Mouse (Mus musculus) hindbrain, embryonic 14.5 days (tissue): ENCODE data around the gene Mapk6. TPM values are rescaled to one million over a fixed set of nuclear protein-coding genes. Genes with fewer than 3 reads are reported as not detected.
"Not testable (repeated sequence)": the region's sequence is repeated elsewhere in the genome, so short reads cannot be mapped to it uniquely, and the experiment has no call there.

ENCODE experiments used
- ATAC-seq: fragments of 200-750 bp; cut with Nextera tagmentation; 2 replicates; pipeline ENCODE4 v1.8.0; 2017; ENCODE audit warnings: moderate number of reproducible peaks, mild to moderate bottlenecking, moderate TSS enrichment, moderate library complexity; ENCODE audit not compliant: low FRiP score
- DNase-seq: peaks from one replicate; pipeline ENCODE4 v3.0.0-alpha.2; 2015; ENCODE audit warnings: low spot score
- H3K27ac ChIP-seq: fragments of 300-500 bp; sonication (generic); 2 replicates; pipeline ENCODE4 v1.5.1; 2014; ENCODE audit warnings: mild to moderate bottlenecking, moderate library complexity
- H3K27me3 ChIP-seq: fragments of 300-500 bp; sonication (generic); 2 replicates; pipeline ENCODE4 v1.6.1; 2014; ENCODE audit warnings: mild to moderate bottlenecking, low read length, mixed read lengths; ENCODE audit not compliant: control insufficient read depth, insufficient read depth
- H3K36me3 ChIP-seq: fragments of 300-500 bp; sonication (generic); replicated peaks from 2 replicates; pipeline ENCODE4 v1.6.1; 2014; ENCODE audit not compliant: control insufficient read depth, insufficient read depth
- H3K4me1 ChIP-seq: fragments of 300-500 bp; sonication (generic); replicated peaks from 2 replicates; pipeline ENCODE4 v1.6.1; 2014; ENCODE audit warnings: antibody characterized with exemption, low read length, mixed read lengths; ENCODE audit not compliant: control insufficient read depth, insufficient read depth
- H3K4me2 ChIP-seq: fragments of 300-500 bp; sonication (generic); replicated peaks from 2 replicates; pipeline ENCODE4 v1.6.1; 2014; ENCODE audit warnings: mild to moderate bottlenecking, moderate library complexity
- H3K4me3 ChIP-seq: fragments of 300-500 bp; sonication (generic); replicated peaks from 2 replicates; pipeline ENCODE4 v1.5.1; 2014; ENCODE audit warnings: mild to moderate bottlenecking, low read length
- H3K9ac ChIP-seq: fragments of 300-500 bp; sonication (generic); 2 replicates; pipeline ENCODE4 v1.6.1; 2014
- H3K9me3 ChIP-seq: fragments of 300-500 bp; sonication (generic); 2 replicates; pipeline ENCODE4 v1.6.1; 2016; ENCODE audit warnings: low read length; ENCODE audit not compliant: control insufficient read depth
- WGBS: fragments of 180-500 bp; shearing (Covaris S2); extraction: QIAGEN DNeasy Blood & Tissue Kit; methylation state at CpG from one replicate; pipeline ENCODE4 v1.1.7; 2014; 5-methylcytosine and 5-hydroxymethylcytosine counted together
- polyA plus RNA-seq: library from polyadenylated mRNA; unstranded; fragments of >200 nt; fragmentation: Nextera tagmentation; extraction: Ambion mirVana; gene quantifications from 2 replicates; pipeline ENCODE4 v1.2.1, GENCODE M21; 2014

Gene Mapk6
- polyA plus RNA-seq, 1 experiment from 2014 or later: 185 TPM

- Histone ChIP-seq H3K27ac (no peak overlapping the region), H3K4me1 (no peaks in the 10 kb centered on the region), H3K36me3 (no peaks in the 10 kb centered on the region), H3K4me2 (no peak overlapping the region), H3K9ac (no peak overlapping the region), H3K9me3 (peaks cover 10% of the 10 kb centered on the region), H3K27me3 (no peaks in the 10 kb centered on the region), H3K4me3 (no peak overlapping the region)
- ATAC-seq (no peak), DNase-seq (no peak)
- WGBS: 79% methylated on average over 5 of the region's 5 CpGs
Measured at GRCm38 (mm10) chr9:75366191-75366590, 43.6 kb downstream of the Mapk6 start.

- Histone ChIP-seq H3K4me2 (no peak overlapping the region), H3K27ac (no peak overlapping the region), H3K4me3 (no peak overlapping the region), H3K9ac (no peak overlapping the region), H3K36me3 (no peaks in the 10 kb centered on the region), H3K4me1 (no peaks in the 10 kb centered on the region), H3K27me3 (no peaks in the 10 kb centered on the region), H3K9me3 (peaks cover 4% of the 10 kb centered on the region; the same call in 1 of the 2 replicates)
- no peak for ATAC-seq
- DNase-seq: no peak
- 61% methylated on average over 4 of the region's 4 CpGs for WGBS
Measured at GRCm38 (mm10) chr9:75365195-75365594, 44.6 kb downstream of the Mapk6 start.

- DNase-seq, H3K36me3 ChIP-seq, H3K27ac ChIP-seq, H3K4me2 ChIP-seq, H3K4me1 ChIP-seq, H3K9me3 ChIP-seq, H3K4me3 ChIP-seq, ATAC-seq, H3K9ac ChIP-seq, H3K27me3 ChIP-seq: not testable (repeated sequence)
- 75% methylated on average over 7 of the region's 7 CpGs for WGBS
Measured at GRCm38 (mm10) chr9:75363702-75364101, 46.1 kb downstream of the Mapk6 start.

GRCm38 (mm10) chr9:75363001-75363400 lies 46.8 kb downstream of the Mapk6 start:
- DNase-seq (no peak), ATAC-seq (no peak)
- no peak overlapping the region for H3K4me3 ChIP-seq
- no peak overlapping the region for H3K4me2 ChIP-seq
- no peaks in the 10 kb centered on the region for H3K4me1 ChIP-seq
- no peak overlapping the region for H3K9ac ChIP-seq
- WGBS: 86% methylated on average over 5 of the region's 5 CpGs
- H3K9me3 ChIP-seq: no peaks in the 10 kb centered on the region
- no peak overlapping the region for H3K27ac ChIP-seq
- no peaks in the 10 kb centered on the region for H3K27me3 ChIP-seq
- H3K36me3 ChIP-seq: no peaks in the 10 kb centered on the region

GRCm38 (mm10) chr9:75362201-75362600 lies 47.6 kb downstream of the Mapk6 start:
- Histone ChIP-seq H3K4me3 (no peak overlapping the region), H3K9me3 (no peaks in the 10 kb centered on the region), H3K27ac (no peak overlapping the region), H3K9ac (no peak overlapping the region), H3K36me3 (no peaks in the 10 kb centered on the region), H3K4me1 (no peaks in the 10 kb centered on the region), H3K27me3 (no peaks in the 10 kb centered on the region), H3K4me2 (no peak overlapping the region)
- ATAC-seq (no peak), DNase-seq (no peak)
- 86% methylated on average over 4 of the region's 4 CpGs for WGBS

- 44% methylated on average over 5 of the region's 5 CpGs for WGBS
- H3K27me3 ChIP-seq: no peaks in the 10 kb centered on the region
- H3K27ac ChIP-seq: no peak overlapping the region
- no peak overlapping the region for H3K9ac ChIP-seq
- DNase-seq: peak; percentile 72
- H3K9me3 ChIP-seq: no peaks in the 10 kb centered on the region
- no peak overlapping the region for H3K4me3 ChIP-seq
- no peaks in the 10 kb centered on the region for H3K4me1 ChIP-seq
- ATAC-seq: 0 out of 2 replicates have a peak, but pooled peaks have one; percentile 55
- no peaks in the 10 kb centered on the region for H3K36me3 ChIP-seq
- H3K4me2 ChIP-seq: no peak overlapping the region
Measured at GRCm38 (mm10) chr9:75361699-75362098, 48.1 kb downstream of the Mapk6 start.

- Histone ChIP-seq H3K4me1 (no peaks in the 10 kb centered on the region), H3K4me2 (no peak overlapping the region), H3K36me3 (no peaks in the 10 kb centered on the region), H3K4me3 (no peak overlapping the region), H3K27me3 (no peaks in the 10 kb centered on the region), H3K27ac (no peak overlapping the region), H3K9me3 (no peaks in the 10 kb centered on the region), H3K9ac (no peak overlapping the region)
- 83% methylated on average over 9 of the region's 9 CpGs for whole genome bisulfite sequencing
- DNase-seq: no peak
- ATAC-seq: no peak
Measured at GRCm38 (mm10) chr9:75357087-75357654, 52.6 kb downstream of the Mapk6 start.

GRCm38 (mm10) chr9:75355783-75356182 lies 54.0 kb downstream of the Mapk6 start:
- no peak overlapping the region for H3K4me3 ChIP-seq
- H3K27me3 ChIP-seq: no peaks in the 10 kb centered on the region
- no peaks in the 10 kb centered on the region for H3K36me3 ChIP-seq
- WGBS: 88% methylated on average over 4 of the region's 4 CpGs
- H3K9ac ChIP-seq: no peak overlapping the region
- no peaks in the 10 kb centered on the region for H3K9me3 ChIP-seq
- H3K4me1 ChIP-seq: no peaks in the 10 kb centered on the region
- ATAC-seq (no peak), DNase-seq (no peak)
- H3K4me2 ChIP-seq: no peak overlapping the region
- H3K27ac ChIP-seq: no peak overlapping the region

GRCm38 (mm10) chr9:75353094-75353493 lies 56.7 kb downstream of the Mapk6 start:
- 76% methylated on average over 8 of the region's 8 CpGs for WGBS
- H3K9me3 ChIP-seq: no peaks in the 10 kb centered on the region
- no peak for ATAC-seq

GRCm38 (mm10) chr9:75348641-75349040 lies 61.2 kb downstream of the Mapk6 start:
- peaks cover 33% of the 10 kb centered on the region for H3K36me3 ChIP-seq
- WGBS: 74% methylated on average over 3 of the region's 3 CpGs
- H3K4me3 ChIP-seq: no peak overlapping the region
- no peak overlapping the region for H3K27ac ChIP-seq
- DNase-seq (no peak), ATAC-seq (no peak)
- no peaks in the 10 kb centered on the region for H3K9me3 ChIP-seq
- H3K4me2 ChIP-seq: no peak overlapping the region
- H3K27me3 ChIP-seq: no peaks in the 10 kb centered on the region
- no peaks in the 10 kb centered on the region for H3K4me1 ChIP-seq
- no peak overlapping the region for H3K9ac ChIP-seq

More at GRCm38 (mm10) chr9:75353094-75353493, 56.7 kb downstream of the Mapk6 start:
- Histone ChIP-seq H3K4me1 (no peaks in the 10 kb centered on the region), H3K4me3 (no peak overlapping the region), H3K27me3 (no peaks in the 10 kb centered on the region), H3K27ac (no peak overlapping the region), H3K36me3 (no peaks in the 10 kb centered on the region), H3K4me2 (no peak overlapping the region), H3K9ac (no peak overlapping the region)
- DNase-seq: no peak
